Mouse (Mus musculus) kidney, postnatal 0 days (tissue): Measurements from ENCODE around the gene Mprip. TPM values are rescaled to one million over a fixed set of nuclear protein-coding genes. Genes with fewer than 3 reads are reported as not detected.

ENCODE experiments used
- ATAC-seq: fragments of 200-750 bp; cut with Nextera tagmentation; replicated peaks from 2 replicates; pipeline ENCODE4 v1.8.0; 2017; ENCODE audit warnings: low read depth, moderate number of reproducible peaks, moderate TSS enrichment, moderate library complexity; ENCODE audit not compliant: low FRiP score
- DNase-seq: peaks from one replicate; pipeline ENCODE4 v3.0.0-alpha.2; 2016; ENCODE audit warnings: low spot score
- H3K27ac ChIP-seq: fragments of 300-500 bp; sonication (generic); 2 replicates; pipeline ENCODE4 v1.5.1; 2014; ENCODE audit warnings: mild to moderate bottlenecking
- H3K27me3 ChIP-seq: fragments of 300-500 bp; sonication (generic); 2 replicates; pipeline ENCODE4 v1.6.1; 2014; ENCODE audit warnings: low read length, mixed read lengths; ENCODE audit not compliant: insufficient read depth
- H3K36me3 ChIP-seq: fragments of 300-500 bp; sonication (generic); 2 replicates; pipeline ENCODE4 v1.6.1; 2014; ENCODE audit warnings: low read length, mixed read lengths; ENCODE audit not compliant: insufficient read depth
- H3K4me1 ChIP-seq: fragments of 300-500 bp; sonication (generic); replicated peaks from 2 replicates; pipeline ENCODE4 v1.6.1; 2014; ENCODE audit warnings: antibody characterized with exemption, low read length, mixed read lengths; ENCODE audit not compliant: insufficient read depth
- H3K4me2 ChIP-seq: fragments of 300-500 bp; sonication (generic); 2 replicates; pipeline ENCODE4 v1.6.1; 2014; ENCODE audit warnings: mild to moderate bottlenecking, low read length, moderate library complexity, mixed read lengths
- H3K4me3 ChIP-seq: fragments of 300-500 bp; sonication (generic); replicated peaks from 2 replicates; pipeline ENCODE4 v1.5.1; 2014; ENCODE audit warnings: low read depth, low read length
- H3K9ac ChIP-seq: fragments of 300-500 bp; sonication (generic); 2 replicates; pipeline ENCODE4 v1.6.1; 2014; ENCODE audit warnings: low read depth, low read length
- H3K9me3 ChIP-seq: fragments of 300-500 bp; sonication (generic); replicated peaks from 2 replicates; pipeline ENCODE4 v1.6.1; 2016; ENCODE audit warnings: low read length, inconsistent platforms, mixed read lengths
- CTCF ChIP-seq: IDR thresholded peaks from 2 replicates; pipeline ENCODE4 v1.5.1; 2016; ENCODE audit warnings: antibody characterized with exemption, low read depth, mild to moderate bottlenecking, moderate library complexity
- WGBS: fragments of 180-500 bp; shearing (Covaris S2); extraction: QIAGEN DNeasy Blood & Tissue Kit; methylation state at CpG from one replicate; pipeline ENCODE4 v1.1.7; 2014; 5-methylcytosine and 5-hydroxymethylcytosine counted together
- polyA plus RNA-seq: library from polyadenylated mRNA; unstranded; fragments of >200 nt; fragmentation: Nextera tagmentation; extraction: Ambion mirVana; gene quantifications from 2 replicates; pipeline ENCODE4 v1.2.1, GENCODE M21; 2015

Gene Mprip
- polyA plus RNA-seq, 1 experiment from 2014 or later, result 76.8 TPM

DNA sequence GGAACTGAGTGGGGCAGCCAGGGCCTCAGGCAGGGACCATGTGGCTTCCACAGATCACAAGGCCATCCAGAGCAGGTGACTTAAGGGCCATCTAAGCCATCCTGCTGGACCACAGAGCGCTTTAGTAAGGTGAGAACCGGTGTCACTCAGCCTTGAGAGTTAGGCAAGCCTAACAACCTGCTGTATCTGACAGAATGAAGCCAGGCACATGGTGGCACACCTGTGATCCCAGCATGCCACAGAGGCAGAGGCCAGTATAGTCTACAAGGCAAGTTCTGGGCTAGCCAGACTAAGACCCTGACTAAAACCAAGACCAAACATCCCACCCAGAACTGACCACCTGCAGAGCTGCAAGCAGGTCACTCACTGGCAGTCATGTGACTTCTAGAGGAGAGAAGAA is 144.6 kb downstream of the Mprip start:
- Histone ChIP-seq H3K4me3 (no peak overlapping the region), H3K9me3 (no peaks in the 10 kb centered on the region), H3K27ac (no peak overlapping the region), H3K4me1 (peaks cover 8% of the 10 kb centered on the region), H3K27me3 (no peaks in the 10 kb centered on the region), H3K4me2 (no peak overlapping the region), H3K36me3 (peaks cover 57% of the 10 kb centered on the region), H3K9ac (no peak overlapping the region)
- 95% methylated on average over 2 of the region's 2 CpGs for WGBS
- DNase-seq, result no peak
- ATAC-seq, result no peak
- TF ChIP-seq CTCF, result no peak

GRCm38 (mm10) chr11:59808170-59808960 is 147.3 kb downstream of the Mprip start:
- H3K9me3 ChIP-seq, result no peaks in the 10 kb centered on the region
- peak overlapping the region; percentile 90; the same call in 1 of the 2 replicates for H3K9ac ChIP-seq

DNA sequence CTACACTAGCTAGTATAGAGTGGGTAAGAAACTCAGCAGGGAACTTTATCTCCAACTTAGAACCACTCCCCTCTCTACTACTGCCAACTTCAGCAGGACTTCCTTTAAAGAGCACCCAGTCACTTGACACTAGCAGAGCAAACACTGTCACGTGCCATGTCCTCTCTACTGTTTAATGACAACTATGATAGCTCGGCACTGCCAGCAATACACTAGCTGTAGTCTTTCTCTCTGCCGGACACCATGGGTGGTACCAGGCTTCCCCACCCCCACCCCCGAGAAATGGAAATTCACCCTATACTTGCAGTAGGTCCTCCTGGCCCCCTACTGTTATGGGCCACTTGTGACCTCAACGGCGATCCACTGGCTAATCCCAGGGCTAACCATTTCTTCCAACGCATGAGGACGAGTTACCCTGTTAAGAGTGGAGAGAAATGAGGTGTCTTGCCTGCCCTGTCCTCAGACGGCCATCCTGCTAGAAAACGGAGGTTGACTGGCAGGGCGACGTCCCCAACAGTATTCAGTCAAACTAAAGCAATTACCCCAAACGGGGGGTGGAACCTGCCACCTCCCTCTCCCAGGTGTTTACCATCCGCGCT is 148.1 kb downstream of the Mprip start:
- ATAC-seq, result peak; percentile 25
- TF ChIP-seq CTCF, result no peak
- Histone ChIP-seq H3K9ac (peak overlapping the region; percentile 90), H3K27ac (peak overlapping the region; percentile 95), H3K4me3 (peak overlapping the region; percentile 77), H3K27me3 (no peaks in the 10 kb centered on the region), H3K9me3 (no peaks in the 10 kb centered on the region), H3K36me3 (peaks cover 27% of the 10 kb centered on the region), H3K4me1 (peaks cover 8% of the 10 kb centered on the region), H3K4me2 (peak overlapping the region; percentile 85)
- WGBS, result 1% methylated on average over 15 of the region's 15 CpGs
- peak; percentile 75 for DNase-seq

More at GRCm38 (mm10) chr11:59808170-59808960, 147.3 kb downstream of the Mprip start:
- 69% methylated on average over 14 of the region's 14 CpGs for WGBS
- ATAC-seq (no peak), DNase-seq (no peak)
- H3K27ac ChIP-seq, result peak overlapping the region; percentile 25; the same call in 1 of the 2 replicates
- H3K4me1 ChIP-seq, result peaks cover 8% of the 10 kb centered on the region
- H3K27me3 ChIP-seq, result no peaks in the 10 kb centered on the region
- peaks cover 33% of the 10 kb centered on the region for H3K36me3 ChIP-seq
- peak; percentile 40 for TF ChIP-seq CTCF
- H3K4me3 ChIP-seq, result peak overlapping the region; percentile 77
- H3K4me2 ChIP-seq, result peak overlapping the region; percentile 85

- peak; percentile 50 for TF ChIP-seq CTCF
- Histone ChIP-seq H3K9me3 (no peaks in the 10 kb centered on the region), H3K4me3 (peak within 1 kb of the TSS; percentile 77), H3K27me3 (no peaks in the 10 kb centered on the region), H3K27ac (peak within 1 kb of the TSS; percentile 95), H3K36me3 (peaks cover 20% of the 10 kb centered on the region; the same call in 1 of the 2 replicates), H3K4me2 (peak within 1 kb of the TSS; percentile 85), H3K9ac (peak within 1 kb of the TSS; percentile 90), H3K4me1 (peaks cover 8% of the 10 kb centered on the region)
- ATAC-seq (peak; percentile 91), DNase-seq (peak; percentile 96)
- under 1% methylated on average over 52 of the region's 52 CpGs for WGBS
Observed at GRCm38 (mm10) chr11:59809670-59810474, 148.8 kb downstream of the Mprip start, which contains the start of gene Flcn. Flcn (minus strand) TSS chr11:59810016.

DNA sequence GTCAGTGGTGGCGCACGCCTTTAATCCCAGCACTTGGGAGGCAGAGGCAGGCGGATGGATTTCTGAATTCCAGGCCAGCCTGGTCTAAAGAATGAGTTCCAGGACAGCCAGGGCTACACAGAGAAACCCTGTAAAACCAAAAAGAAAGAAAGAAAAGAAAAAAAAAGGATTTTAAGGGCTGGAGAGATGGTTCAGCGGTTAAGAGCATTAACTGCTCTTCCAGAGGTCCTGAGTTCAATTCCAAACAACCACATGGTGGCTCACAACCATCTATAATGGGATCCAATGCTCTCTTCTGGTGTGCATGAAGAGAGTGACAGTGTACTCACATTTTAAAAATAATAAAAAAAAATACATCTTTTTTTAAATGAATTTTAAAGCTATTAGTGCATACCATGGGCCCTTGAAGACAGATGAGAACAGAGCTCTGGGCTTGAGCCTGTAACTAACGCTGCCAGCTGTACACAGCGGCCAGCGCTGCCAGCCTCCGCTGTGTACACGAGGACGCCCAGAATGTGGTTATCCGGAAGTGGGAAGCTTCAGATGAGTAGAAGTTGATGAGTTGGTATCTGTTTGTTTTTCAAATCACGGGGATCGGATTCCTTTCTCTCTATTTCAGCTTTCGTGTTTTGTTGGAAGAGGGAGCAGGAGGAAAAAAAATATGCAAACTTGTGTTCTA is 149.5 kb downstream of the Mprip start:
- peaks cover 8% of the 10 kb centered on the region for H3K4me1 ChIP-seq
- 56% methylated on average over 14 of the region's 14 CpGs for WGBS
- peak overlapping the region; percentile 90 for H3K9ac ChIP-seq
- no peak for TF ChIP-seq CTCF
- peaks cover 17% of the 10 kb centered on the region; the same call in 1 of the 2 replicates for H3K36me3 ChIP-seq
- peak overlapping the region; percentile 95 for H3K27ac ChIP-seq
- no peaks in the 10 kb centered on the region for H3K9me3 ChIP-seq
- DNase-seq, result no peak
- H3K4me2 ChIP-seq, result peak overlapping the region; percentile 85
- no peak for ATAC-seq
- no peaks in the 10 kb centered on the region for H3K27me3 ChIP-seq
- H3K4me3 ChIP-seq, result peak overlapping the region; percentile 77
